Mouse (Mus musculus) left cerebral cortex, postnatal 25 days (tissue): ENCODE results near the gene Gm8246. TPM values are rescaled to one million over a fixed set of nuclear protein-coding genes. Genes with fewer than 3 reads are reported as not detected.
"Not testable (repeated sequence)": the region's sequence is repeated elsewhere in the genome, so short reads cannot be mapped to it uniquely, and the experiment has no call there.

Experiments
- DNase-seq, 2 experiments: peaks; one replicate each; pipeline ENCODE4 v3.0.0; 2022; ENCODE audit warnings: low spot score in 2 of 2, mixed read lengths in 1 of 2
- intact Hi-C: fragments of 180-260 bp; cut with DNase I; formaldehyde crosslinking; loops from one replicate; pipeline ENCODE4 v1.15.1; 2025
- total RNA-seq, 2 experiments: library from RNA; stranded (reverse); gene quantifications; 2 replicates each; pipeline ENCODE4 v1.2.3; 2021

The Gm8246 gene
- total RNA-seq = not detected

DNA sequence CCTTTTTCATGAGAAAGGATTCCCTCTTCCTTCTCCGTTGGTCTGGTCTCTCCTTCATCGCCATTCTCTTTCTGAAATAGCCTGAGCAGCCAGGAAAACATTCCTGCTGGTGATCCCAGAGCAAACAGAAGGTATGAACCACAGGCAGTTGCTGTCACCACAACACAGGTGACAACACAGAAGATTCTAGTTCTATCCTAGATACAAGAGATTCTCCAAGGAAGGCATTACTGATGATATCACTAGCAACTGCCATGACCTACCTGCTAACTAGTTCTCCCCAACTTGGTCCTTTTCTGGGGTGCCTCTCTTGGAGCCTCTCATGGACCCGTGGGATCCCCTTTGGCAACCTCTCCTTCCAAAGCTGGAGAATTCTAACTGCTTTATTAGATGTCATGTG lies at the start of gene Gm8246:
TSS of gene Gm8246 (minus strand) at position 101 of the 400 bp plus-strand sequence.
- intact Hi-C loops, DNase-seq: not testable (repeated sequence)

DNA sequence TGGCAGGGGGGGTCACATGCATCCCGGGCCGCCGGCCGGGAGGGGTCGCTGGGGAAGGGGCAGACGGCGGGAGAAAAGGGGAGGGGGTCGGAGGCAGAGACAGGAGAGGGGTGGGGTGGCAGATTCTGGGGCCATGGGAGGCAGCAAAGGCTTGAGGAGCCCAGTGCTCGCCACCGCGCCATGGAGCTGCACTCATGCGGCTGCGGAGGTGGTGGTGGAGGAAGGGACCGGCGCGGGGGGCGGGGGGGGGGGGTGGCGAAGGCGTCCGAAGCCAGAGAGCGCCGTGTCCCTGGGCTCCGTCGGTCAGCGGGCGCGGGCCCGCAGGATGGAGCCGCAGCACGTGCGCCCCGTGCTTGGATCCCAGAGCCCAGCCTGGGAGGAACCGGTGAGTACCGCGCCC lies 23.7 kb upstream of the Gm8246 start, which contains the start of gene Gm3488:
TSS of gene Gm3488 (plus strand) at position 301 of the 400 bp plus-strand sequence.
- intact Hi-C loops = not testable (repeated sequence)

DNA sequence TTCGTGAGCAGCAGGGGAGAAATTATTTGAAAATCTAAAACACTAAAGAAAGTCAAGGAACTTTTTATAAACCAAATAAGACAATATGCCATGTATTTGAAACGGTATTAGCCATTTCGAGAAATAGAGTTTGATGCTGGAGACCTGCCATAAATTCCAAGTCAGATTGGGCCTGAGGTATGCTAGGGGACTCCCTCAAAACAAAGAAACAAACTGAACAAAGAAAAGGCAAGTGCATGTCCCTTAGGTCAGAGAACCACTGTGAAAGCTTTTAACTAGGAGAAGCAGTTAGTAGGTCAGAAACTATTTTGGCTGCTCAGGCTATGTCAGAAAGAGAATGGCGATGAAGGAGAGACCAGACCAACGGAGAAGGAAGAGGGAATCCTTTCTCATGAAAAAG lies 6.3 kb upstream of the Gm8246 start, which contains the start of gene Gm3187:
TSS of gene Gm3187 (plus strand) at position 301 of the 400 bp plus-strand sequence.
- intact Hi-C loops, DNase-seq: not testable (repeated sequence)

More for the DNA sequence above, 23.7 kb upstream of the Gm8246 start, which contains the start of gene Gm3488:
- DNase-seq = not testable (repeated sequence)

DNA sequence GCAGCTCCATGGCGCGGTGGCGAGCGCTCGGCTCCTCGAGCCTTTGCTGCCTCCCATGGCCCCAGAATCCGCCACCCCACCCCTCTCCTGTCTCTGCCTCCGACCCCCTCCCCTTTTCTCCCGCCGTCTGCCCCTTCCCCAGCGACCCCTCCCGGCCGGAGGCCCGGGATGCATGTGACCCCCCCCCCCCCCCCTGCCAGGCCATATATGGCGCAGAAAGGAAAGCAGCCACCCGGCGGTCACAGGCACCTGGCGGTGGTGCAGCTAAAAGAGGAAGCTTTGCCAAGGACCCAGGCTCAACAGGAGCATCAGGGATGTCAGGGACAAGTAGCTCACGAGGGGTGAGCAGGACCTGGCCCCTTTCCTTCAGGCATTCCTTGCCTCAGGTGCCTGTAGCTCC lies 17.2 kb downstream of the Gm8246 start:
- DNase-seq = not testable (repeated sequence)

DNA sequence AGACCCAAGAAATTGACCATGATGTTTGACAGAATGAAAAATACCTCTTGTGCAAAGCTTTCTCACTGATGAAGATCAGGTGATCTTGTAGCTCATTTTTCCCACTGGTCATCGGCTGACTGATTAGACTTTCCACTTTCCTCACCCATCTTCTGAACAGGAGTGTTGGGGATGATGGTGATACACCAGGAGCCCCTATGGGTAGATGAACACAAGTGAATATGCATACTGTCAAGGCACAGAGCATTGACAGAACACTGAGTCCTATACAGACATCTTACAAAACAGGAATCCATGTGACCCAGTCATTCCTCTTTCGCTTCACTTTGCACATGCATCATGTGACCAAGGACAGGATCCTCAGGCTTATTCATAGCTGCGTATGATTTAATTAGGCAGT lies 22.3 kb downstream of the Gm8246 start, which contains the start of gene Gm3194:
TSS of gene Gm3194 (minus strand) at position 101 of the 400 bp plus-strand sequence.
- intact Hi-C loops, DNase-seq: not testable (repeated sequence)

More for the DNA sequence above, 17.2 kb downstream of the Gm8246 start:
- intact Hi-C loops = not testable (repeated sequence)

Other genes with a start within 250 kb of the Gm8246 start
- not detected for gene Gm3526, start 217.2 kb downstream of the Gm8246 start, total RNA-seq
- gene Gm3542, start 142.9 kb downstream of the Gm8246 start, total RNA-seq = not detected
- gene Gm3500, start 88.8 kb downstream of the Gm8246 start, total RNA-seq = not detected
- gene Gm3194, start 22.4 kb downstream of the Gm8246 start, total RNA-seq = 1 to 10 TPM; 2.2 to 2.8 TPM
- not detected for gene Gm3187, start 6.4 kb upstream of the Gm8246 start, total RNA-seq
- gene Gm3488, start 23.8 kb upstream of the Gm8246 start, total RNA-seq = 1 to 10 TPM; 1.2 to 1.4 TPM
- gene Gm3532, start 60.7 kb upstream of the Gm8246 start, total RNA-seq = not detected
- not detected for gene Gm8265, start 155.2 kb upstream of the Gm8246 start, total RNA-seq
- gene Gm9603, start 209.6 kb upstream of the Gm8246 start, total RNA-seq = not detected